Mouse (Mus musculus): ENCODE results near the gene Atp6v1e1. TPM values are rescaled to one million over a fixed set of nuclear protein-coding genes. Genes with fewer than 3 reads are reported as not detected.
"Not testable (repeated sequence)": the region's sequence is repeated elsewhere in the genome, so short reads cannot be mapped to it uniquely, and the experiment has no call there.

Gene Atp6v1e1
- polyA plus RNA-seq, 1 experiment from 2014 or later = 144 TPM

- H3K9ac ChIP-seq = no peak overlapping the region
Observed at GRCm38 (mm10) chr6:120819294-120819693, 3.3 kb downstream of the Atp6v1e1 start.

DNA sequence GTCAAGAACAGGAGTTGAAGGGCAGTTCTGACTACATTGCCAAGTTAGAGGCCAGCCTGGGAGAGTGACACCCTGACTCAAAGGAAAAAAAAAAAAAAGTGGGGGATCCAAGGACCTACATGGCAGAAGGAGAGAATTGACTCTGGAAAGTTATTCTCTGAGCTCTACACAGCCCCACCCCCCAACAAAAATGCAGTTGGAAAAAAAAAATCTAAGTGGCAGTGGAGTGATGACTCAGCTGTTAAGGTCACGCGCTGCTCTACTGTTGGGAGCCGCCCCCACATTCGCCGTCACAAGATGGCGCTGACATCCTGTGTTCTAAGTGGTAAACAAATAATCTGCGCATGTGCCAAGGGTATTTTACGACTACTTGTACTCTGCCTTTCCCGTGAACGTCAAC is 10.6 kb downstream of the Atp6v1e1 start:
- not testable (repeated sequence) for H3K4me1 ChIP-seq (replicated peaks); H3K4me2 ChIP-seq; H3K9ac ChIP-seq; H3K9me3 ChIP-seq (replicated peaks); ATAC-seq (ENCODE audit: insufficient number of reproducible peaks, low FRiP score); H3K27me3 ChIP-seq (replicated peaks); H3K27ac ChIP-seq (ENCODE audit: poor library complexity, severe bottlenecking); H3K4me3 ChIP-seq
- peaks cover 52% of the 10 kb centered on the region for H3K36me3 ChIP-seq
- WGBS = 93% methylated on average over 10 of the region's 10 CpGs

More at GRCm38 (mm10) chr6:120819294-120819693, 3.3 kb downstream of the Atp6v1e1 start:
- H3K27ac ChIP-seq (ENCODE audit: poor library complexity, severe bottlenecking) = no peak overlapping the region
- 91% methylated on average over 2 of the region's 2 CpGs for WGBS
- H3K4me2 ChIP-seq = no peak overlapping the region
- H3K36me3 ChIP-seq = peaks cover 25% of the 10 kb centered on the region
- H3K9me3 ChIP-seq (replicated peaks) = 0 out of 2 replicates have a peak, but pooled peaks cover 5% of the 10 kb centered on the region
- H3K4me3 ChIP-seq = no peak overlapping the region
- ATAC-seq (ENCODE audit: insufficient number of reproducible peaks, low FRiP score) = no peak
- H3K27me3 ChIP-seq (replicated peaks) = no peaks in the 10 kb centered on the region
- peaks cover 17% of the 10 kb centered on the region for H3K4me1 ChIP-seq (replicated peaks)

- H3K9ac ChIP-seq = no peak overlapping the region
- no peak for ATAC-seq (ENCODE audit: insufficient number of reproducible peaks, low FRiP score)
Observed at GRCm38 (mm10) chr6:120807738-120808081, 14.9 kb downstream of the Atp6v1e1 start.

GRCm38 (mm10) chr6:120806999-120807737 is 15.4 kb downstream of the Atp6v1e1 start:
- H3K27ac ChIP-seq (ENCODE audit: poor library complexity, severe bottlenecking) = no peak overlapping the region
- H3K27me3 ChIP-seq (replicated peaks) = no peaks in the 10 kb centered on the region
- 83% methylated on average over 5 of the region's 5 CpGs for WGBS
- ATAC-seq (ENCODE audit: insufficient number of reproducible peaks, low FRiP score) = no peak
- H3K9ac ChIP-seq = no peak overlapping the region
- H3K36me3 ChIP-seq = peaks cover 94% of the 10 kb centered on the region
- H3K4me2 ChIP-seq = no peak overlapping the region
- H3K4me3 ChIP-seq = no peak overlapping the region
- 0 out of 2 replicates have a peak, but pooled peaks cover 4% of the 10 kb centered on the region for H3K9me3 ChIP-seq (replicated peaks)
- no peaks in the 10 kb centered on the region for H3K4me1 ChIP-seq (replicated peaks)

More at GRCm38 (mm10) chr6:120807738-120808081, 14.9 kb downstream of the Atp6v1e1 start:
- no peak overlapping the region for H3K4me2 ChIP-seq
- no peaks in the 10 kb centered on the region for H3K4me1 ChIP-seq (replicated peaks)
- WGBS = 86% methylated on average over 4 of the region's 4 CpGs
- H3K9me3 ChIP-seq (replicated peaks) = 0 out of 2 replicates have a peak, but pooled peaks cover 4% of the 10 kb centered on the region
- no peak overlapping the region for H3K27ac ChIP-seq (ENCODE audit: poor library complexity, severe bottlenecking)
- H3K27me3 ChIP-seq (replicated peaks) = no peaks in the 10 kb centered on the region
- peaks cover 91% of the 10 kb centered on the region for H3K36me3 ChIP-seq
- no peak overlapping the region for H3K4me3 ChIP-seq

DNA sequence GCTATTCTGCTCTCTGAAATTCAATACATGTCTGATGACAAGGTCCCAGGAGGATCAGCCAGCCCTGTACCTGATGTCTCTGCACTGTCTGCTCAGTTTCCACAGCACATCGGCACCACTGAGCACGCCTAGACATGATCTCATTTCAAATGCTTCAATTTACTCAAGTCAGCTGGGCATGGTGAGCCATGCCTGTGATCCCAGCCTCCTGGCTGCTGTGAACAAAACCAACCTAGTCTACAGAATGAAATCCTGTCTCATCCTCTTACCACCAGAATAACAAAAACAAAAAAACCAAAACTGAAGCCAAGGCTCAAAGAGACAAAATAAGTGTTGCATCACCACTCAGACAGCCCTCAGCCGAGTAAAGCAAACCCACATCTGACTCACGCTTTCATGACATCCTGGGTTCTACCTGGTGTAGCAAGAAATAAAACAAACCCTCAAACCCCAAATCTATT is 23.0 kb downstream of the Atp6v1e1 start:
- no peak overlapping the region for H3K4me3 ChIP-seq
- WGBS = 87% methylated on average over 4 of the region's 4 CpGs
- H3K4me2 ChIP-seq = no peak overlapping the region
- H3K9me3 ChIP-seq (replicated peaks) = no peaks in the 10 kb centered on the region
- H3K4me1 ChIP-seq (replicated peaks) = 0 out of 2 replicates have a peak, but pooled peaks cover 3% of the 10 kb centered on the region
- ATAC-seq (ENCODE audit: insufficient number of reproducible peaks, low FRiP score) = no peak
- H3K27me3 ChIP-seq (replicated peaks) = no peaks in the 10 kb centered on the region
- H3K9ac ChIP-seq = no peak overlapping the region
- no peak overlapping the region for H3K27ac ChIP-seq (ENCODE audit: poor library complexity, severe bottlenecking)
- peaks cover 98% of the 10 kb centered on the region for H3K36me3 ChIP-seq

GRCm38 (mm10) chr6:120798905-120799304 is 23.7 kb downstream of the Atp6v1e1 start:
- Histone ChIP-seq H3K27me3 (replicated peaks) (no peaks in the 10 kb centered on the region), H3K4me1 (replicated peaks) (0 out of 2 replicates have a peak, but pooled peaks cover 3% of the 10 kb centered on the region), H3K36me3 (peaks cover 98% of the 10 kb centered on the region), H3K4me3 (no peak overlapping the region), H3K9me3 (replicated peaks) (no peaks in the 10 kb centered on the region), H3K4me2 (no peak overlapping the region), H3K9ac (no peak overlapping the region), H3K27ac (ENCODE audit: poor library complexity, severe bottlenecking) (no peak overlapping the region)
- no peak for ATAC-seq (ENCODE audit: insufficient number of reproducible peaks, low FRiP score)
- 86% methylated on average over 4 of the region's 4 CpGs for WGBS

- Histone ChIP-seq H3K9ac (0 out of 2 replicates have a peak overlapping the region, but pooled peaks have one; percentile 17), H3K4me1 (replicated peaks) (0 out of 2 replicates have a peak, but pooled peaks cover 3% of the 10 kb centered on the region), H3K36me3 (peaks cover 98% of the 10 kb centered on the region), H3K27ac (ENCODE audit: poor library complexity, severe bottlenecking) (no peak overlapping the region), H3K4me3 (no peak overlapping the region), H3K9me3 (replicated peaks) (no peaks in the 10 kb centered on the region), H3K4me2 (no peak overlapping the region), H3K27me3 (replicated peaks) (no peaks in the 10 kb centered on the region)
- WGBS = 75% methylated on average over 7 of the region's 7 CpGs
- no peak for ATAC-seq (ENCODE audit: insufficient number of reproducible peaks, low FRiP score)
Observed at GRCm38 (mm10) chr6:120798019-120798418, 24.6 kb downstream of the Atp6v1e1 start.

- Histone ChIP-seq H3K36me3 (peaks cover 94% of the 10 kb centered on the region), H3K4me3 (no peak overlapping the region), H3K27me3 (replicated peaks) (no peaks in the 10 kb centered on the region), H3K27ac (ENCODE audit: poor library complexity, severe bottlenecking) (no peak overlapping the region), H3K4me1 (replicated peaks) (0 out of 2 replicates have a peak, but pooled peaks cover 3% of the 10 kb centered on the region), H3K4me2 (no peak overlapping the region), H3K9ac (no peak overlapping the region), H3K9me3 (replicated peaks) (no peaks in the 10 kb centered on the region)
- ATAC-seq (ENCODE audit: insufficient number of reproducible peaks, low FRiP score) = no peak
- WGBS = 82% methylated on average over 2 of the region's 2 CpGs
Observed at GRCm38 (mm10) chr6:120796111-120796510, 26.5 kb downstream of the Atp6v1e1 start.

GRCm38 (mm10) chr6:120795422-120796086 is 27.0 kb downstream of the Atp6v1e1 start:
- H3K9me3 ChIP-seq (replicated peaks) = no peaks in the 10 kb centered on the region
- peaks cover 88% of the 10 kb centered on the region for H3K36me3 ChIP-seq
- H3K27me3 ChIP-seq (replicated peaks) = no peaks in the 10 kb centered on the region
- H3K4me1 ChIP-seq (replicated peaks) = peaks cover 7% of the 10 kb centered on the region; the same call in 1 of the 2 replicates
- no peak for ATAC-seq (ENCODE audit: insufficient number of reproducible peaks, low FRiP score)
- no peak overlapping the region for H3K27ac ChIP-seq (ENCODE audit: poor library complexity, severe bottlenecking)
- H3K4me2 ChIP-seq = no peak overlapping the region
- no peak overlapping the region for H3K4me3 ChIP-seq
- WGBS = 70% methylated on average over 5 of the region's 5 CpGs
- no peak overlapping the region for H3K9ac ChIP-seq

DNA sequence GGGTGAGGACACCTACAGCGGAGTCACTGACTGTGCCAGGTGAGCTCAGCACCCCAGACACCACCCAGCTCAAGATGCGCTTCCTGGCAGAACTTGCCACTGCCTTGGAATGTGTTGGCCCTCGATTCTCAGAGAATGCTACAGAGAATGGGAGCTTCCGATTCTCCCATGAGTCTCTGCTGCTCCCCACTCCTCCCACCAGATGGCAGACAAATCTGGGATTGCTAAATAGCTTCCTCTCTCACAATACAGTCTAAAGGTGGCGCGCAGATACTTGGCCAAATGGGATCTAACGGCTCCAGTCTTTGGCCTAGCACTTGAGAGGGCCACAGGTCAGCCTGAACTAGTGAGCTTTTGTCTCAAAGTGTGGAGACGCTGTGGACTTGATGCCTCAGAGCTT is 29.6 kb downstream of the Atp6v1e1 start:
- Histone ChIP-seq H3K9me3 (replicated peaks) (no peaks in the 10 kb centered on the region), H3K4me3 (no peak overlapping the region), H3K27me3 (replicated peaks) (no peaks in the 10 kb centered on the region), H3K4me1 (replicated peaks) (peaks cover 12% of the 10 kb centered on the region; the same call in 1 of the 2 replicates), H3K36me3 (peaks cover 69% of the 10 kb centered on the region), H3K4me2 (no peak overlapping the region), H3K27ac (ENCODE audit: poor library complexity, severe bottlenecking) (no peak overlapping the region), H3K9ac (no peak overlapping the region)
- WGBS = 89% methylated on average over 8 of the region's 8 CpGs
- no peak for ATAC-seq (ENCODE audit: insufficient number of reproducible peaks, low FRiP score)

- 78% methylated on average over 5 of the region's 5 CpGs for WGBS
- H3K36me3 ChIP-seq = peaks cover 46% of the 10 kb centered on the region
- H3K9ac ChIP-seq = no peak overlapping the region
- no peaks in the 10 kb centered on the region for H3K9me3 ChIP-seq (replicated peaks)
- peaks cover 16% of the 10 kb centered on the region for H3K4me1 ChIP-seq (replicated peaks)
- no peak overlapping the region for H3K27ac ChIP-seq (ENCODE audit: poor library complexity, severe bottlenecking)
- no peak overlapping the region for H3K4me3 ChIP-seq
- no peak overlapping the region for H3K4me2 ChIP-seq
- H3K27me3 ChIP-seq (replicated peaks) = no peaks in the 10 kb centered on the region
- no peak for ATAC-seq (ENCODE audit: insufficient number of reproducible peaks, low FRiP score)
Observed at GRCm38 (mm10) chr6:120790717-120791116, 31.9 kb downstream of the Atp6v1e1 start.

Measured in heart, embryonic 12.5 days (tissue).